Mouse (Mus musculus) embryonic facial prominence, embryonic 10.5 days (tissue): ENCODE measurements around the gene Sdc1. TPM values are rescaled to one million over a fixed set of nuclear protein-coding genes. Genes with fewer than 3 reads are reported as not detected.

Source experiments
- DNase-seq: peaks from one replicate; pipeline ENCODE4 v3.0.0-alpha.2; 2017; ENCODE audit warnings: low spot score
- H3K27ac ChIP-seq: fragments of 300-500 bp; sonication (generic); replicated peaks from 2 replicates; pipeline ENCODE4 v1.5.1; 2016; ENCODE audit warnings: mild to moderate bottlenecking
- H3K27me3 ChIP-seq: fragments of 300-500 bp; sonication (generic); replicated peaks from 2 replicates; pipeline ENCODE4 v1.6.1; 2016; ENCODE audit warnings: low read depth, mild to moderate bottlenecking; ENCODE audit not compliant: poor library complexity, severe bottlenecking
- H3K36me3 ChIP-seq: fragments of 300-500 bp; sonication (generic); replicated peaks from 2 replicates; pipeline ENCODE4 v1.6.1; 2016; ENCODE audit warnings: mild to moderate bottlenecking, moderate library complexity
- H3K4me1 ChIP-seq: fragments of 300-500 bp; sonication (generic); 2 replicates; pipeline ENCODE4 v1.6.1; 2016
- H3K4me3 ChIP-seq: fragments of 300-500 bp; sonication (generic); 2 replicates; pipeline ENCODE4 v1.5.1; 2016; ENCODE audit warnings: mild to moderate bottlenecking, moderate library complexity
- H3K9me3 ChIP-seq: fragments of 300-500 bp; sonication (generic); 2 replicates; pipeline ENCODE4 v1.6.1; 2016; ENCODE audit warnings: mild to moderate bottlenecking
- WGBS: fragments of 180-500 bp; shearing (Covaris S2); methylation state at CpG from one replicate; pipeline ENCODE4 v1.1.7; 2016; 5-methylcytosine and 5-hydroxymethylcytosine counted together
- polyA plus RNA-seq: library from polyadenylated mRNA; unstranded; fragments of >200 nt; fragmentation: Nextera tagmentation; extraction: Ambion mirVana; gene quantifications from 2 replicates; pipeline ENCODE4 v1.2.1, GENCODE M21; 2016

Sdc1 gene
- polyA plus RNA-seq, 1 experiment from 2014 or later: 157 TPM

DNA sequence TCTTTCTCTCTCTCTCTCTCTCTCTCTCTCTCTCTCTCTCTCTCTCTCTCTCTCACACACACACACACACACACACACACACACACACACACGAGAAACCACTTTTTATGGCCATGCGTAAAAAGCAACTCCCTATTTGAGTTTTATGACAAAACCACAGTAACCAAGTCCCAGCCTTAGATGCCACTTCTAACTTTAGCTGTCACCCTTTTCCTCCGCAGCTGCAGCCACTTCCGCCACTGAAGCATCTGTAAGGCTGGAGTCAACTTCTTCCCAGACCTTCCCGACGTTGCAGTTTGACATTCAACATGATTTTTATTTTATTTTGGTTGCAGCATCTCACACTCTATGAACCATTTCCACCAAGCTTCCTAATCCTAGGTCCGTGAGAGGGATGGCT is 71.6 kb downstream of the Sdc1 start:
- H3K36me3 ChIP-seq: no peaks in the 10 kb centered on the region
- peaks cover 41% of the 10 kb centered on the region for H3K4me1 ChIP-seq
- no peak for DNase-seq
- H3K27me3 ChIP-seq: no peaks in the 10 kb centered on the region
- no peaks in the 10 kb centered on the region for H3K9me3 ChIP-seq
- 82% methylated on average over 7 of the region's 7 CpGs for WGBS
- H3K27ac ChIP-seq: no peak overlapping the region
- no peak overlapping the region for H3K4me3 ChIP-seq

Other genes starting within 250 kb of the Sdc1 start
- not detected in 2 replicates for gene Slc7a15, start 172.3 kb upstream of the Sdc1 start, polyA plus RNA-seq
- gene Pum2, start 97.2 kb upstream of the Sdc1 start, polyA plus RNA-seq: 63.9 and 68.4 TPM in 2 replicates
- 170 and 196 TPM in 2 replicates for gene Laptm4a, start 150.3 kb downstream of the Sdc1 start, polyA plus RNA-seq
- 3.0 and 3.3 TPM in 2 replicates for gene Matn3, start 176.6 kb downstream of the Sdc1 start, polyA plus RNA-seq
- 21.3 and 21.4 TPM in 2 replicates for gene Wdr35, start 202.6 kb downstream of the Sdc1 start, polyA plus RNA-seq